Mouse (Mus musculus): Measurements from ENCODE around the gene Cpeb3.
"Not testable (repeated sequence)": the region's sequence is repeated elsewhere in the genome, so short reads cannot be mapped to it uniquely, and the experiment has no call there.

The Cpeb3 gene

GRCm38 (mm10) chr19:37207303-37208175 is 862 bp downstream of the Cpeb3 start, which contains the start of gene March5:
Gene March5, plus strand, starts transcription at chr19:37207543.
- DNase-seq (ENCODE audit: low read depth): peak; percentile 75

DNA sequence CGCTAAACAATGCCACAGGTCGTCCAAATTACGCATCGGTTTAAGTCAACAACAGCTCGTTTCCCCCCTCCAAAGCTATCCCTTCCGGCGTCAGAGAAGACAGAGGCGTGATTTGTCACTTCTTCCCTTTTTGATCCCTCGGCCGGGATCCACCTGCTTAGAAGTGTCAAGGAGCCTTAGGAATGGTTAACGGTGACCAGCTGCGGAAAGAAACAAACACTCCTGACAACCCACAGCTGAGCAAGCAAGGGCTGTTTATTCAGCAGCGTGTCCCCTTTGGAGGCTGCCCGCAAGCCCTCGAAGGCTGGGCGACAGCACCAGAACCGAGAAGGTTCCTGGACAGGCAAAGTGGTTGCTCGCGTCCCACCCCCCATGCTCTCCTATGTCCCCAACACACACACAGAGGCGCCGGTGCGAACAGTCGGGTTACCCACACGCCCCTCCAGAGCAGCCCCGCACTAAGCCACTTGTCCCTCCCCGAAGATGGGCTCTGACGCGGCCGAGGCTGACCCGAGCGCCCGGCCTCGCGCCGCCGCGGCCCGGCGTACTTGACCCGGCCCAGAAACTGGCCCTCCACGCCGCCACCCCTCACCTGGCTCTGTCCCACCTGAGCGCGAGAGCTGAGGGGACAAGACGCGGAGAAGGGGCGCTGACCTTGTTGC is 1.6 kb downstream of the Cpeb3 start:
- peak; percentile 51 for DNase-seq (ENCODE audit: low read depth)

DNA sequence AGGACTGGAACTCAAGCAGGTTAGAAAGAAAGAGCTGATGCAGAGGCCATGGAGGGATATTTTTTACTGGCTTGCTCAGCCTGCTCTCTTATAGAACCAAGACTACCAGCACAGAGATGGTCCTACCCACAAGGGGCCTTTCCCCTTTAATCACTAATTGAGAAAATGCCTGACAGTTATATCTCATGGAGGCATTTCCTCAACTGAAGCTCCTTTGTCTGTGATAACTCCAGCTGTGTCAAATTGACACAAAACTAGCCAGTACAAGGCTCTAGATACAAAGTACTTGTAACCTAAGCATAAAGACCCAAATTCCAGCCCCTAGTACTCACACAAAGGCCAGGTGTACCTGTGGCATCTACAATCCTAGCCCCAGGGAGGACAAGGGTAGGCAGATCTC is 3.2 kb downstream of the Cpeb3 start:
- DNase-seq (ENCODE audit: low read depth): not testable (repeated sequence)

GRCm38 (mm10) chr19:37203371-37203770 is 5.0 kb downstream of the Cpeb3 start:
- no peak for DNase-seq (ENCODE audit: low read depth)

- DNase-seq (ENCODE audit: low read depth): no peak
Measured at GRCm38 (mm10) chr19:37199889-37200288, 8.5 kb downstream of the Cpeb3 start.

DNA sequence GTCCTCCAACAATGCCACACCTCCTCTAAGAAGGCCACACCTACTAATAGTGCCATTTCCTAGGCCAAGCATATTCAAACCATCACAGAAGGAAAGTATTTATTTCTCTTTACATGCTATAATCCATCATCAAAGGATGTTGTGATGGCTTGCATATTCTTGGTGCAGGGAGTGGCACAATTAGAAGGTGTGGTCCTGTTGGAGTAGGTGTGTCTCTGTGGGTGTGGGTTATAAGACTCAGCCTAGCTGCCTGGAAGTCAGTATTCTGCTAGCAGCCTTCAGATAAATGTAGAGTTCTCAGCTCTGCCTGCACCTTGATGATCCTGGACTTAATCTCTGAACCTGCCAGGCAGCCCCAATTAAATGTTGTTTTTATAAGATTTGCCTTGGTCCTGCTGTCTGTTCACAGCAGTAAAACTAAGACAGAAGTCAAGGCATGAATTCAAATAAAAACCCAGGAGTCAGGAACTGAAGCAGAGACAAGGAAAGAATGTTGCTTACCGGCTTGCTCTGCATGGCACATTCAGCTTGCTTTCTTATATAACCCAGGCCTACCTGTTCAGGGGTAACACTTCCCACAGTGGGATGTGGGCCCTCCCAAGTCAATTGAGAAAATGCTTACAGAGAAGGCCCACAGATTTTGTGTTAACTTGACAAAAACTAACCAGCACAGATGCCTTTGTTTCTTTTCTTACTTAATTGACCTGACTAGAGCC is 10.1 kb downstream of the Cpeb3 start:
- DNase-seq (ENCODE audit: low read depth): no peak

DNA sequence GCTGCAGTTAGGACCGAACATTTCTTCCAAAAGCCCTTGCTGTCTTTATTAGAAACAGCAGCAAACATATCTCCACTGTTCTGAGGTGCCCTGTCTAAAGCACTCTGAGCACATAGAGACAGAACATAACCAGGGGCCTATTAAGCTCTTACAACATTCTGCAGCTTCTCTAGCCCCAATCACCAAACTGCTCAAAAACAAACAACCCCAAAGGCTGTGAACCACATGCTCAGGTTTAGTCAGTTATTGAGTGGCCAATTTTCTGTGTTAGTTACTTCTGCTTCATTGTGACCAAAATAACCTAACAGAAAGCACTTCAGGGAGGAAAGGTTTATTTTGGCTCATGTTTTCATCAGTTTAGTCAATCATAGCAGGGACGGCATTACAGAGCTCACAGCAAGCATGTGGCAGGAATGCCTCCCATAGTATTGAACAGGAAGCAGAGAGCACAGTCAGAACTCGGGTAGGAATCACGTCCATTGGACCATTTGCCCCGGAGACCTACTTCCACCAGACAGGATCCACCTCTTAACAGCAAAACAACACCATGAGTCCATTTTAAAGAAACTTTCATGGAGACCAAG is 15.8 kb downstream of the Cpeb3 start:
- no peak for DNase-seq (ENCODE audit: low read depth)

GRCm38 (mm10) chr19:37188366-37188948 is 19.9 kb downstream of the Cpeb3 start:
- no peak for DNase-seq (ENCODE audit: low read depth)

DNA sequence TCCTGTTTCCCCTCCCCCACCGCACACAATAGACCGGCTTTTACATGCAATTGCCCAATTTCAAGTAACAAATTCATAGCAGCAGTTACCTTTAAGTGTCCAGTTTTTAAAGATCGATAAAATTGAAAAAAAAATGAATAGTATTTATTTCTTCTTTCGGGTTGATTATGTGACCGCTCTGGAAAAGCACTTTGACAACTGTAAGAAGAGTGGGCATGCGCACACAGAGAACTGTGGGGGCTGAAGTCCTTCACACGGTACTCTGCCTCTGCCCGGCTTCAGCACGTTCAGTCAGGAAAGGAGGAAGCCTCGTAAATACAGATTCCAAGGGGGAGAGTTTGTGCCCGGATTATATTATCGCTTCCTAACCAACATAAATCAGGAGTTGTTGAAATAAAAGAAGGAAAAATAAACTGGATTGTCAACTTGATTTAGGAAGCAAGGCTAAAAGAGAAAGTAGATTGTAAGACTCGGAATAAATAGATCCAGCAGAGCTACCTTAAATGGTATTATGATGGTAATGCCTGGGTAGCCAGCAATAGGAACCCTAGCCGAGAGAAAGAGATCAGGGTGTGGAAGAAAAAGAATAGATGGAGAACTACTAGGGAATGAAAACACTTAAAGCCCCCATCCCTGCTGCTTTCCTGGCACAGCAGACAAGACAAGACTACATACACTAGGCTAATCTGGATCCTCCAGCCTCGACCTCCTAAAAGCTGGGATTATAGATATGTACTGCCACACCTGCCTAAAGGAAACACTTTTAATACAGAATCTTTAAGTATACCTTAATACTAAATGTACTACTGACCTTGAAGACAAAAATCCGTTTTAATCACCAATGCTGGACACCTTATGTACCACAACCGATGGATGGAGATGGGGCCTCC is 30.3 kb downstream of the Cpeb3 start:
- peak; percentile 84 for DNase-seq (ENCODE audit: low read depth)

GRCm38 (mm10) chr19:37176879-37177462 is 31.4 kb downstream of the Cpeb3 start:
- DNase-seq (ENCODE audit: low read depth): no peak

DNA sequence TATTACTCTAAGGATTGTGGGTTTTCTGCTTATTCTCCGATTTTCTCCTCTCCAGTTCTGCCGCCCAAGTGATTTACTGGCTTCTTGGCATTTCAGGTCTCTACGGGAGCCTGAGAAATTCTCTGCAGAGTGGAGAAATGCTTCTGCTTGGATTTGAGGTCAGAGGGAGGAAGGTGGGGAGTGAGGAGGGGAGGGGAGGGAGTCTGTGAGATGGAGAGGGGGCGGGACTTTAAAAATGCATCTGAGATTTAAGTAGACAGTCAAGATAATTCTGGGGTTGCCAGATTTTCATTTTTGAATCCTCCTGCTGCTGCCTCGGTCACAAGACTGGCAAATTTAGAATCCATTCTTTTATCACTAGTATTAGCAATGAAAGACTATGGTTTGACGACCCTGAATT is 32.5 kb downstream of the Cpeb3 start:
- peak; percentile 65 for DNase-seq (ENCODE audit: low read depth)

GRCm38 (mm10) chr19:37175436-37175805 is 33.0 kb downstream of the Cpeb3 start:
- DNase-seq (ENCODE audit: low read depth): no peak

DNA sequence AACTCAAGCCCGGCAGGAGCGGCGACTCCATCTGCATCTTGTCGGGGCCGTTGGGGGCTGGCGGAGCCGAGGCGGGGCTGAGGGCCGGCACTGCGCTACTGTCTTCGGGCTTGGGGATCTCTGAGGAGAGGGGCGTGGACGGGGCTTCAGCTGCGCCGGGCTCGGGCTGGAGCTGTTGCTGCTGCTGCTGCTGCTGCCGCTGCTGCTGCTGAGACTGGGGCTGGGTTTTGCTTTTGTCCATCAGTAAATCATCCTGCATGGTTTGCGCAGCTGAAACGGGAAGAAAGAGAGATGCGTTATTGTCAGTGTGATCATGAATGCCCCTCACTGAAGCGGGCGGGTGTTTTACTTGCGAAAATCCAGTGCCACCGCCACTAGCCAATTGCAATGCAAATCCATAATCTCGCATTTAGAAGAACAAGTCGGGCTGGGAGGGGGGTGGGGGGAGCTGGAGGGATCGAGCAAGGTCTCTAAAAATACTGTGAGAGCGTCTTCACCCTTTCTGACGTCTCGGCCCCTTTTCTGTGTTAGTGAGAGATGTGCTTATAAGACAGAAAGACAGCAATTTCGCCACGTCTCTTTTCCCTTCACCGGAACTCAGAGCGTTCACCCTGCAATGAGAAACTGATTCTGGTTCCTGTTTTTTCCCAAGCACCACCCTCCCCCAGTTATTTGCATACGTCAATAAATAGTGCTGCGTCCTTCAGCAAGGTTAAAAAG is 33.5 kb downstream of the Cpeb3 start:
- peak; percentile 85 for DNase-seq (ENCODE audit: low read depth)

DNA sequence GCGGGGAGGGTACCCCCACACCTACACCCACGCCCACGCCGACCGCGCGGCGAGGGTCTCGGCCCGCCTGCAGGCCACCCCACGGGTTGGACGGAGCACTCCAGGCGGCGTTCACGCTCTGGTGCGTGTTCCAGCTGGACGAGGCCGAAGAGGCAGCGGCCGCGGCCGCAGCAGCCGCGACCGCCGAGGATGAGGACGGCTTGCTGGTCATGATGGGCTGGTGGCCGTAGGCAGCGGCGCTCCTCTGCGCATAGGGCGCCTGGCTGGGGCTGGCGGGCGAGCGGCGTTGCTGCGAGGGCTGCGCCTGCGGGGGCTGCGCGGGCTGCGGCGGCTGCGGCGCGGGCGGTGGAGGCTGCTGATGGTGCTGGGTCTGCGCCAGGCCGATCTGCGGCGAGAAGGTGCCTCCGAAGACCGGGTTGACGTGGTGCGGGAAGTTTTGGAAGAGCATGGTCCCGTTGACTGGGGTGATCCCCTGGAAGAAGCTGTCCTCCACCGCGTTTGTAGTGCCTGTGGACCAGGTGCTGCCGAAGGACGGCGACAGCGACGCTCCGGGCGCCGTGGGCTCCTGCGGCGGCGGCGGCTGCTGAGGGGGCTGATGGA is 34.2 kb downstream of the Cpeb3 start:
- no peak for DNase-seq (ENCODE audit: low read depth)

- no peak for DNase-seq (ENCODE audit: low read depth)
Measured at GRCm38 (mm10) chr19:37173331-37174115, 34.9 kb downstream of the Cpeb3 start.

DNA sequence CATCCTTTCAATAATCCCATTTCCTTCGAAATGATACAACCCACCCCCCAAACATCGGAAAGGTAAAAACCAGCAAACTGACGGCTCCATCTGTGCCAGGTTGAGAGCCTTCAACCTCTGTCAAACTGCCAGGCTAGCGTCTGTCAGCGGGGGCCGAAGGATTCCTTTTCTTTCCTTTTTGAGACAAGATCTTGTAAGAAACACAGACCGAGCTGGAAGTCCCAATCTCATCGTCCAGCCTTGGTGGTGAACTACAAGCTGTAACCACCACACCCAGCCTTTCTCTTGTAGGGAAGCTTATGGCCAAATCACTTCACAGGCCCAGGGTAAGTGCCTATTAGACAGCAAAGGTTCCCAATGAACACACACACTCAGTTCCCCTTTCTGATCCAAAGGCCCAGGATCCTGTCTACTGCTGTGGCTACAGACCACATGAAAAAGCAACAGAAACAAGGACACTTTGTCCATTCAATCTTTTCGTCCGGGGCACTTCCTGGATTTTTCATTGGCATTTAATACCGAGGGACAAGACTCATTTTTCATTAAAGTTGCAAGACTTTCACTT is 35.8 kb downstream of the Cpeb3 start:
- DNase-seq (ENCODE audit: low read depth): peak; percentile 31

- no peak for DNase-seq (ENCODE audit: low read depth)
Measured at GRCm38 (mm10) chr19:37172096-37172495, 36.3 kb downstream of the Cpeb3 start.

GRCm38 (mm10) chr19:37156770-37157336 is 51.5 kb downstream of the Cpeb3 start:
- DNase-seq (ENCODE audit: low read depth): no peak
